Mouse (Mus musculus): ENCODE data around the gene Gm21964. TPM values are rescaled to one million over a fixed set of nuclear protein-coding genes. Genes with fewer than 3 reads are reported as not detected.

Gene Gm21964
- total and polyA plus RNA-seq, 3 experiments: not detected

- TF ChIP-seq BHLHE40 (IDR thresholded peaks at IDR 0.05; ENCODE audit: borderline replicate concordance, low read depth, low read length) (no peak), ZC3H11A (IDR thresholded peaks at IDR 0.05; ENCODE audit: low read depth, low read length) (no peak), GABPA (IDR thresholded peaks at IDR 0.05; ENCODE audit: low read depth, low read length) (no peak), USF2 (IDR thresholded peaks at IDR 0.05; ENCODE audit: borderline replicate concordance in 1 of 2, insufficient read depth in 1 of 2, low read depth in 1 of 2, low read length in 2 of 2) (no peak), CHD1 (IDR thresholded peaks at IDR 0.05; ENCODE audit: low read depth, low read length) (no peak), ZKSCAN1 (IDR thresholded peaks at IDR 0.05; ENCODE audit: low read depth, low read length) (no peak), USF1 (IDR thresholded peaks at IDR 0.05; ENCODE audit: low read depth, low read length) (no peak), RAD21 (IDR thresholded peaks at IDR 0.05; ENCODE audit: low read depth, low read length) (no peak), MXI1 (IDR thresholded peaks at IDR 0.05; ENCODE audit: low read depth, low read length) (no peak), MAFK (IDR thresholded peaks at IDR 0.05; ENCODE audit: borderline replicate concordance, low read depth, low read length) (no peak), ELF1 (IDR thresholded peaks at IDR 0.05; ENCODE audit: low read depth, low read length) (no peak), NRF1 (IDR thresholded peaks at IDR 0.05; ENCODE audit: insufficient read depth, low read depth, low read length, poor library complexity, severe bottlenecking) (no peak), RCOR1 (IDR thresholded peaks at IDR 0.05; ENCODE audit: low read depth, low read length) (no peak), TAL1 (IDR thresholded peaks at IDR 0.05; ENCODE audit: low read length) (no peak), CTCF (IDR thresholded peaks at IDR 0.05 in 2 of 3, conservative IDR thresholded peaks at IDR 0.05 in 1 of 3; ENCODE audit: control insufficient read depth in 1 of 3, insufficient read depth in 1 of 3, low read depth in 2 of 3, low read length in 3 of 3, poor library complexity in 1 of 3, severe bottlenecking in 1 of 3) (no peak), MAX (IDR thresholded peaks at IDR 0.05; ENCODE audit: low read length) (no peak), JUND (IDR thresholded peaks at IDR 0.05; ENCODE audit: low read depth, low read length) (no peak), POLR2AphosphoS2 (IDR thresholded peaks at IDR 0.05; ENCODE audit: low read length) (no peak), SMC3 (IDR thresholded peaks at IDR 0.05; ENCODE audit: low read depth, low read length) (no peak)
- Histone ChIP-seq H3K27ac (ENCODE audit: control insufficient read depth, low read depth, low read length) (no peak overlapping the region), H3K4me1 (ENCODE audit: control insufficient read depth in 1 of 2, insufficient read depth in 2 of 2, low read length in 2 of 2) (no peaks in the 10 kb centered on the region), H3K9me3 (replicated peaks; ENCODE audit: insufficient read depth, low read length) (no peaks in the 10 kb centered on the region), H3K9ac (ENCODE audit: control insufficient read depth, low read depth, low read length, poor library complexity, severe bottlenecking) (no peak overlapping the region), H3K27me3 (ENCODE audit: control insufficient read depth in 1 of 2, insufficient read depth in 2 of 2, low read length in 2 of 2) (no peaks in the 10 kb centered on the region), H3K4me3 (ENCODE audit: control insufficient read depth in 1 of 2, insufficient read depth in 1 of 2, low read depth in 2 of 2, low read length in 2 of 2) (no peak overlapping the region), H3K36me3 (ENCODE audit: control insufficient read depth in 1 of 2, insufficient read depth in 2 of 2, low read length in 2 of 2) (no peaks in the 10 kb centered on the region), H3K79me2 (ENCODE audit: control insufficient read depth, insufficient read depth, low read length, poor library complexity) (no peaks in the 10 kb centered on the region)
- DNase-seq (ENCODE audit: low read depth, low spot score): no peak
These were observed 33.2 kb downstream of the Gm21964 start for GRCm38 (mm10) chr8:110134236-110134635.

DNA sequence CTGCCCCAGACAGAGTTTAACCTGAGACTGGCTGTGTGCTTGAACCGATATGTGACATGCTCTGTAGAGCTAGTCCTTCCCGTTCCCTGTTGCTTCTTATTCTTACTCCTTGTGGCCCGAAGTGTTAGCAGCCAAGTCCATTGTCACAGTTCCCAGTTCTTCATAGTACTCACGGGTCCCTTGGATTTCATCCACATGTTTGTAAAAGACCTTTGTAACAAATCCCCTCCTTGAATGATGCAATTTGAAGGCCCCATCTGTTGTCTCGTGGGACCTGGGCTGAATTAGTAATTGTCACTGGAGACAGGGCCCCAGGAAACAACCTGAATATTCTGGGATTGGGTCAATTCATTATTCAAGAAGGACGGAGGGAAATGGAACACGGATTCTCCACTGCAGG, 34.5 kb downstream of the Gm21964 start:
- Histone ChIP-seq H3K27me3 (ENCODE audit: control insufficient read depth in 1 of 2, insufficient read depth in 2 of 2, low read length in 2 of 2) (no peaks in the 10 kb centered on the region), H3K27ac (ENCODE audit: control insufficient read depth, low read depth, low read length) (no peak overlapping the region), H3K4me3 (ENCODE audit: control insufficient read depth in 1 of 2, insufficient read depth in 1 of 2, low read depth in 2 of 2, low read length in 2 of 2) (no peak overlapping the region), H3K9me3 (replicated peaks; ENCODE audit: insufficient read depth, low read length) (no peaks in the 10 kb centered on the region), H3K9ac (ENCODE audit: control insufficient read depth, low read depth, low read length, poor library complexity, severe bottlenecking) (no peak overlapping the region), H3K4me1 (ENCODE audit: control insufficient read depth in 1 of 2, insufficient read depth in 2 of 2, low read length in 2 of 2) (no peaks in the 10 kb centered on the region), H3K36me3 (ENCODE audit: control insufficient read depth in 1 of 2, insufficient read depth in 2 of 2, low read length in 2 of 2) (no peaks in the 10 kb centered on the region), H3K79me2 (ENCODE audit: control insufficient read depth, insufficient read depth, low read length, poor library complexity) (no peaks in the 10 kb centered on the region)
- DNase-seq (ENCODE audit: low read depth, low spot score): no peak
- no peak for TF ChIP-seq ZKSCAN1 (IDR thresholded peaks at IDR 0.05; ENCODE audit: low read depth, low read length)
- TF ChIP-seq CHD2 (IDR thresholded peaks at IDR 0.05; ENCODE audit: low read length): no peak
